Mouse (Mus musculus): ENCODE results near the gene Rtl5. TPM values are rescaled to one million over a fixed set of nuclear protein-coding genes. Genes with fewer than 3 reads are reported as not detected.

Rtl5 gene
- under 1 TPM; 0.32 to 0.71 TPM for polyA plus RNA-seq (2017; shearing (Covaris generic))

GRCm38 (mm10) chrX:102070591-102071471, at the start of gene Rtl5:
Rtl5 (minus strand) TSS chrX:102071304.

GRCm38 (mm10) chrX:102119042-102119864, 48.1 kb upstream of the Rtl5 start, which contains the start of gene Pin4:
Pin4 (plus strand) TSS chrX:102119447.

Other genes starting within 250 kb of the Rtl5 start
- gene Nhsl2, start 221.9 kb downstream of the Rtl5 start, polyA plus RNA-seq (2017; shearing (Covaris generic)) = 1 to 10 TPM; 1.9 to 3.4 TPM
- 10 to 100 TPM; 15.8 to 26.6 TPM for gene Pin4, start 48.1 kb upstream of the Rtl5 start, polyA plus RNA-seq (2017; shearing (Covaris generic))
- 1 to 10 TPM; 2.0 to 2.1 TPM for gene Ercc6l, start 85.8 kb upstream of the Rtl5 start, polyA plus RNA-seq (2017; shearing (Covaris generic))
- gene Rps4x, start 118.1 kb upstream of the Rtl5 start, polyA plus RNA-seq (2017; shearing (Covaris generic)) = 100 to 1,000 TPM; 661 to 694 TPM
- 1 to 10 TPM in 1 of 2 experiments, not detected in 1; 1.3 TPM for gene Cited1, start 180.9 kb upstream of the Rtl5 start, polyA plus RNA-seq (2017; shearing (Covaris generic))